Mouse (Mus musculus): ENCODE results near the gene Ripor1. TPM values are rescaled to one million over a fixed set of nuclear protein-coding genes. Genes with fewer than 3 reads are reported as not detected.

The Ripor1 gene
- polyA plus RNA-seq, 1 experiment from 2014 or later: 19.3 TPM

DNA sequence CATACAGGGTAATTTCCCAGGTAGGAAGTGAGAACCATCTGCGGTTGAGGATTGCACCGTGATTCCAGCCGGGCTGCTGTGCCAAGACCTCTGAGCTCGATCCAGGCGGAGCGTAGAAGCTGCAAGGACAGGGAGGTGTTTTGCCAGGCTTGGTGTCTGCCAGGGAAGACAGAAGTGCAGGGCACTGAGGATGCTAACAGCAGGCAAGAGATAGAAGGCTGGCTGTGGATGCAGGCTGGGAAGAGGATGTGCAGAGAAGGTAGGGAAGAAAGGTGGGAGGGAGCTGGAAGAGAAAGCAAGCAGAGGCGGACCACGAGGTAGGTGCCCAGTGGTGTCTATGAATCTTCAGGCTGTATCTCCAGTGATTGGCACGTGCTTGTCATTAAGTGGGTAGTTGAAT lies 6.8 kb downstream of the Ripor1 start:
- peaks cover 22% of the 10 kb centered on the region for H3K27me3 ChIP-seq (ENCODE audit: control insufficient read depth, insufficient read depth, low read length)
- DNase-seq (ENCODE audit: low spot score): no peak

DNA sequence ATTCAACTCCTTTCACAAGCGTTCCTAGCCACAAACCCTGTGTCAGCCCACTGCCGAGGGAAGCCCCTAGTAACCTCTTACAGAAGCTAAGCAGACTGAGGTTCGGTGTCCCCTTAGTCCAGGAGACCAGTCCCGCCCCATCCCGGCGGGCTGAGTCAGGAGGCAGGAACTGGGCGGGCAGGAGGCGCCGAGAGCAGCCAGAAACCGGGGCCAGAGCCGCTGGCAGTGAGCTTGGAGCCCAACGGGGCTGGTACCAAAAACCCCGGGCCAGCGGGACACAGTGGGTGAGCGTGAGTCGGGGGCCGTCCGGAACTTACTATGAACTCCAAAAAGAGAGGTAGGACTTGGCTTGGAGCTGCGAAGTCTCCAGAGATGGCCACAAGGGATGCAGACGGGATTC lies 8.0 kb downstream of the Ripor1 start:
- H3K4me1 ChIP-seq (ENCODE audit: control insufficient read depth, insufficient read depth, low read length): peaks cover 9% of the 10 kb centered on the region; the same call in 1 of the 2 replicates
- H3K9ac ChIP-seq (ENCODE audit: low read length): no peak overlapping the region
- peak overlapping the region; percentile 25; the same call in 1 of the 2 replicates for H3K4me2 ChIP-seq (ENCODE audit: low read depth)

More for the DNA sequence above, 6.8 kb downstream of the Ripor1 start:
- Histone ChIP-seq H3K9ac (ENCODE audit: low read length) (no peak overlapping the region), H3K36me3 (ENCODE audit: control insufficient read depth, insufficient read depth, low read length) (peaks cover 6% of the 10 kb centered on the region), H3K27ac (ENCODE audit: low read depth, low read length) (no peak overlapping the region), H3K4me2 (ENCODE audit: low read depth) (no peak overlapping the region), H3K4me3 (ENCODE audit: low read depth, low read length) (no peak overlapping the region), H3K4me1 (ENCODE audit: control insufficient read depth, insufficient read depth, low read length) (peaks cover 15% of the 10 kb centered on the region), H3K9me3 (ENCODE audit: control insufficient read depth, low read length) (no peaks in the 10 kb centered on the region)
- WGBS: 87% methylated on average over 9 of the region's 9 CpGs
- no peak for ATAC-seq (ENCODE audit: insufficient read depth, low FRiP score, low TSS enrichment)

DNA sequence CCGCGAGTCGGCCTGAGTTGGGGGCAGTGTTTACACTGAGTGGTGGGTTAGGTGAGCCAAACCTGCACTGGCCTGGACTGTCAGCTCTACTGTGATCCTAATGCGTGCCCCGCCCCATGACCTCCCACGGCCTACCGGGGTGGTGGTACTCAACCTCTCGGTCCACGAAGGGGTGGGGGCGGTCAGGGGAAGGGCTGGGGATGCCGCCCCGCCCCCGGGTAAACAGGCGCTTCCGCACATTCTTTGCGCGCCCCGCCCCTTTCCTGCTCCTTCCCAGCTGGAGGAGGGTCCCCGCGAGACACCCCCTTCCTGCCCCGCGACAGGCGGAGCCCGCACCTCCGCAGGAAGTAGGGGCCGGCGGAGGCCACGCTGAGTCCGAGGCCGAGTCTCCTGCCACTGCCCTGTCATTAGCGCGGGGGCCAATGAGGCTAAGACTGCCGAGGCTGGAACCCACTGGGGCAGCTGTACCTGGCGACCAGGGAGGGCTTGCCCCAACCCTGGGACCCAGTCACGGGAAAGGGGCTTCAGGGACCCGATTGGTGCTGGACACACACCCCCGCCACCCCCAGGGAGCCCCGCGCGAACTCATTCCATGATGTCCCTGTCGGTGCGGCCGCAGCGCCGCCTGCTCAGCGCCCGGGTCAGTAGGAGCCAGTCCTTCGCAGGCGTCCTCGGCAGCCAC lies 8.9 kb downstream of the Ripor1 start:
- Histone ChIP-seq H3K4me1 (ENCODE audit: control insufficient read depth, insufficient read depth, low read length) (peaks cover 9% of the 10 kb centered on the region; the same call in 1 of the 2 replicates), H3K36me3 (ENCODE audit: control insufficient read depth, insufficient read depth, low read length) (peaks cover 13% of the 10 kb centered on the region), H3K4me2 (ENCODE audit: low read depth) (peak overlapping the region; percentile 81), H3K9me3 (ENCODE audit: control insufficient read depth, low read length) (no peaks in the 10 kb centered on the region), H3K27me3 (ENCODE audit: control insufficient read depth, insufficient read depth, low read length) (peaks cover 22% of the 10 kb centered on the region), H3K9ac (ENCODE audit: low read length) (peak overlapping the region; percentile 50), H3K27ac (ENCODE audit: low read depth, low read length) (no peak overlapping the region), H3K4me3 (ENCODE audit: low read depth, low read length) (peak overlapping the region; percentile 37)
- under 1% methylated on average over 50 of the region's 50 CpGs for WGBS
- DNase-seq (ENCODE audit: low spot score) (peak; percentile 45), ATAC-seq (ENCODE audit: insufficient read depth, low FRiP score, low TSS enrichment) (peak; percentile 45; the same call in 1 of the 2 replicates)

More for the DNA sequence above, 8.0 kb downstream of the Ripor1 start:
- peaks cover 22% of the 10 kb centered on the region for H3K27me3 ChIP-seq (ENCODE audit: control insufficient read depth, insufficient read depth, low read length)
- H3K9me3 ChIP-seq (ENCODE audit: control insufficient read depth, low read length): no peaks in the 10 kb centered on the region
- 1% methylated on average over 20 of the region's 20 CpGs for WGBS
- DNase-seq (ENCODE audit: low spot score) (peak; percentile 33), ATAC-seq (ENCODE audit: insufficient read depth, low FRiP score, low TSS enrichment) (no peak)
- H3K27ac ChIP-seq (ENCODE audit: low read depth, low read length): no peak overlapping the region
- H3K4me3 ChIP-seq (ENCODE audit: low read depth, low read length): 0 out of 2 replicates have a peak overlapping the region, but pooled peaks have one; percentile 16
- H3K36me3 ChIP-seq (ENCODE audit: control insufficient read depth, insufficient read depth, low read length): peaks cover 8% of the 10 kb centered on the region

DNA sequence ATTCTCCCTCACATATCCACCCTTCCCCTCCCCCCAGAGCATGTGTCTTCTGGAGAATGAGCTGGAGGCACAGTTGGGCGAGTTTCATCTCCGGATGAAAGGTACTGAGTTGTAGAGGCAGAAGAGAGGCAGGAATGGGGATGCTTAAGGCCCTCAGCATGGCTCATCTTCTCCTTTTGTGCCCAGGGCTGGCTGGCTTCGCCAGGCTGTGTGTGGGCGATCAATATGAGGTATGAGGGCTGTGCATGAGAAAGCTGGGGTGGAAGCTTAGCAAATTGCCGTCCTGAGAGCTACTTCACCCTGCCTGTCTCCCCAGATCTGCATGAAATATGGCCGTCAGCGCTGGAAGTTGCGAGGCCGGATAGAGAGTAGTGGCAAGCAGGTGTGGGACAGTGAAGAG lies 10.9 kb downstream of the Ripor1 start:
- no peak for ATAC-seq (ENCODE audit: insufficient read depth, low FRiP score, low TSS enrichment)
- no peaks in the 10 kb centered on the region for H3K9me3 ChIP-seq (ENCODE audit: control insufficient read depth, low read length)
- H3K4me1 ChIP-seq (ENCODE audit: control insufficient read depth, insufficient read depth, low read length): peaks cover 9% of the 10 kb centered on the region; the same call in 1 of the 2 replicates
- no peak overlapping the region for H3K4me3 ChIP-seq (ENCODE audit: low read depth, low read length)
- no peak overlapping the region for H3K27ac ChIP-seq (ENCODE audit: low read depth, low read length)
- H3K4me2 ChIP-seq (ENCODE audit: low read depth): no peak overlapping the region
- H3K9ac ChIP-seq (ENCODE audit: low read length): no peak overlapping the region
- WGBS: 95% methylated on average over 9 of the region's 9 CpGs
- H3K27me3 ChIP-seq (ENCODE audit: control insufficient read depth, insufficient read depth, low read length): peaks cover 22% of the 10 kb centered on the region
- DNase-seq (ENCODE audit: low spot score): no peak
- H3K36me3 ChIP-seq (ENCODE audit: control insufficient read depth, insufficient read depth, low read length): peaks cover 20% of the 10 kb centered on the region

DNA sequence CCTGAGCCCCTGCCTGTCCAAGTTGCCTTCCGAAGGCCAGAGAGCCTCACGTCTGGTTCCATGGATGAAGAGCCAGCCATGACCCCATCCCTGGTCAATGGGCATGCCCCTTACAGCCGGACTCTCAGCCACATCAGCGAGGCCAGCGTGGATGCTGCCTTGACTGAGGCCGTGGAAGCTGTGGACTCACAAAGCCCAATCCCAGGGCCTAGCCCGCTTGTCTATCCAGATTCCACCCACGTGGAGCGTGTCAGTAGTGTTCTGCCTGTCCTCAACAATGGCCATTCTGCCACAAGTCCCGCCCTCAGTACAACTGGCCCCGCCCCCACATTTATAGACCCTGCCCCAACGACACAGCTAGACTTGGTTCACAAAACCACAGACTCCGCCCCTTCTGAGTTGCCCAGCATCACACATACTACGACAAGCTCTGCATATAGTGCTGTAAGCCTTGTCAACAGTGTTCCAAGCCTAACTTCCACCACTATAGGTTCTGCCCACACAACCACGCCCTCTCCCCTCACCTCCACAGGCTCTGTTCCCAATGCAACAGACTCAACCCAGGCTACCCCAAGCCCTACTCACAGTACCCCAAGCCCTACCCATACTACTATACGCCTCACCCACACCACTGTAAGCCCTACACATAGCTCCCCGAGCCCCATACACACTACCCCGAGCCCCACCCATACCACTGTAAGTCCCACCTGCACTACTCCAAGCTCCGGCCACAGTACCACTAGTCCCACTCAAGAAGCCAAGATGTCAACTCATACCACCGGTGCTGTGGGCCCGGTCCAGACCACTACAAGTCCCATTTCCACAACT lies 12.6 kb downstream of the Ripor1 start:
- no peak overlapping the region for H3K27ac ChIP-seq (ENCODE audit: low read depth, low read length)
- H3K36me3 ChIP-seq (ENCODE audit: control insufficient read depth, insufficient read depth, low read length): peaks cover 20% of the 10 kb centered on the region
- no peak overlapping the region for H3K4me2 ChIP-seq (ENCODE audit: low read depth)
- peaks cover 12% of the 10 kb centered on the region for H3K4me1 ChIP-seq (ENCODE audit: control insufficient read depth, insufficient read depth, low read length)
- ATAC-seq (ENCODE audit: insufficient read depth, low FRiP score, low TSS enrichment) (no peak), DNase-seq (ENCODE audit: low spot score) (no peak)
- peaks cover 13% of the 10 kb centered on the region for H3K27me3 ChIP-seq (ENCODE audit: control insufficient read depth, insufficient read depth, low read length)
- 89% methylated on average over 21 of the region's 21 CpGs for WGBS
- H3K9ac ChIP-seq (ENCODE audit: low read length): no peak overlapping the region
- H3K4me3 ChIP-seq (ENCODE audit: low read depth, low read length): no peak overlapping the region
- H3K9me3 ChIP-seq (ENCODE audit: control insufficient read depth, low read length): no peaks in the 10 kb centered on the region

DNA sequence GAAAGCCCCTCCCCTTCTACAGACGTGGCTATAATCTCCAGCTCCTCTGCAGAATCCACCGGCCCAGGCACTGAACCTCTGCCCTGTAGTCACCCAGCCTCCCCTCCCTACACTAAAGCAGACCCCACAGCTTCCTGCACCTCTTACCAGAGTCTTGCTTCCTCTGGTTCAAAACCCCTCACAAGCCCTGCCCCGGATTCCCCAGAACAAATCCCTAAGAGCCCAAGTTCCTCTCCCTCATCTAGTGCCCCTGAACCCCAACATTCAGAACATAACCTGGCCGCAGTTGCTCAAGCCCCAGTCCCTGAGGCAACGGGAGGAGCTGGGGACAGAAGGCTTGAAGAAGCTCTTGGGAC lies 13.2 kb downstream of the Ripor1 start:
- Histone ChIP-seq H3K4me1 (ENCODE audit: control insufficient read depth, insufficient read depth, low read length) (peaks cover 15% of the 10 kb centered on the region), H3K9me3 (ENCODE audit: control insufficient read depth, low read length) (no peaks in the 10 kb centered on the region), H3K36me3 (ENCODE audit: control insufficient read depth, insufficient read depth, low read length) (peaks cover 20% of the 10 kb centered on the region), H3K4me3 (ENCODE audit: low read depth, low read length) (no peak overlapping the region), H3K9ac (ENCODE audit: low read length) (no peak overlapping the region), H3K4me2 (ENCODE audit: low read depth) (no peak overlapping the region), H3K27me3 (ENCODE audit: control insufficient read depth, insufficient read depth, low read length) (peaks cover 10% of the 10 kb centered on the region; the same call in 1 of the 2 replicates), H3K27ac (ENCODE audit: low read depth, low read length) (no peak overlapping the region)
- 86% methylated on average over 5 of the region's 5 CpGs for WGBS
- ATAC-seq (ENCODE audit: insufficient read depth, low FRiP score, low TSS enrichment) (no peak), DNase-seq (ENCODE audit: low spot score) (no peak)

DNA sequence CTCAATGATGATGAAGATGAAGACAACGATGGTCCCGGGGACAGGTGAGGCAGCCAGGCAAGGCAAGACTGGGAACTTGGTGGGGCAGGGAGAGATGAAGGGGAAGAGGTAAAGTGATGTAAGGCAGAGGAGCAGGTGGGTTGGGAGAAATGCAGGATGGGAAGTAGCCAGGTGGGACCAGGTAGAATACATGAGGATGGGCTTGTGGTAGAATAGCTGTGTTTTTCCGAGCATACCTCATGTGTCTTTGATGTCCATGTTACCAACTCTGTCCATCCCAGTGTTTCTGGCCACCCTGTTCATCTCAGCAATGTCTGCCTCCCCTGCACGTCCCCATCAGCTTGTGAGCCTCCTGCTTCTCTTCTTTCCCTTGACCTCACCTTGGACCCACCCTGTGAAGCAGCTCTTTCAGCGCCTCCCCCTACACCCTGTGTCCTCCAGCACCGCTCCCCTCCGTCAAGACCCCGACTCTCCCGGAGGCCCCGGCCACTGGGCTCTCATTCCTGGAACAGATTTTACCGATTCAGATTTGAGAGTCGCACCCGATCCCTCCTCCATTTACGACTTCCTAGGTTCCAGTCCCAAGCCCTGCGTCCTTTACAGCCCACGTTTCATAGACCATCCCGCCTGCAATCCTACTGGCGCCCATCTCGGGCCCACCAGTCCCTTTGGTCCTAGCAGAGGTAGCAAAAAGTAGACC lies 14.0 kb downstream of the Ripor1 start:
- Histone ChIP-seq H3K9ac (ENCODE audit: low read length) (no peak overlapping the region), H3K4me2 (ENCODE audit: low read depth) (no peak overlapping the region), H3K4me1 (ENCODE audit: control insufficient read depth, insufficient read depth, low read length) (peaks cover 18% of the 10 kb centered on the region), H3K4me3 (ENCODE audit: low read depth, low read length) (no peak overlapping the region), H3K36me3 (ENCODE audit: control insufficient read depth, insufficient read depth, low read length) (peaks cover 20% of the 10 kb centered on the region), H3K27me3 (ENCODE audit: control insufficient read depth, insufficient read depth, low read length) (peaks cover 6% of the 10 kb centered on the region; the same call in 1 of the 2 replicates), H3K27ac (ENCODE audit: low read depth, low read length) (no peak overlapping the region), H3K9me3 (ENCODE audit: control insufficient read depth, low read length) (no peaks in the 10 kb centered on the region)
- ATAC-seq (ENCODE audit: insufficient read depth, low FRiP score, low TSS enrichment): no peak
- DNase-seq (ENCODE audit: low spot score): no peak
- WGBS: 93% methylated on average over 19 of the region's 19 CpGs

DNA sequence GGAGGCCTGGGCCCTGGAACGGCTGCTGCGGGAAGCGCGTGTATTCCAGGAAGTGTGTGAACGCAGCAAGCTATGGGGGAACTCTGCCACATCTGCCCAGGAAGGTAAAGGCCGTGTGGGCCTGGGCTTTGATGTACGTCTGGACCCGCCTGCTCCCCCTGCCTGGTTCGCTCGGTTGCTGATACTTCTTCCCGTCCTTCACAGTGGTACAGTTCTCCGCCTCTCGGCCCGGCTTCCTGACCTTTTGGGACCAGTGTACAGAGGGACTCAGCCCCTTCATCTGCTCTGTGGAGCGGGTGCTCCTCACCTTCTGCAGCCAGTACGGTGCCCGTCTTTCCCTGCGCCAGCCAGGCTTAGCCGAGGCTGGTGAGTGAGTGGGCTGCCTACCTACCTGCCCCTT lies 15.2 kb downstream of the Ripor1 start:
- Histone ChIP-seq H3K4me2 (ENCODE audit: low read depth) (no peak overlapping the region), H3K9ac (ENCODE audit: low read length) (no peak overlapping the region), H3K4me1 (ENCODE audit: control insufficient read depth, insufficient read depth, low read length) (peaks cover 23% of the 10 kb centered on the region), H3K27ac (ENCODE audit: low read depth, low read length) (no peak overlapping the region), H3K36me3 (ENCODE audit: control insufficient read depth, insufficient read depth, low read length) (peaks cover 20% of the 10 kb centered on the region), H3K9me3 (ENCODE audit: control insufficient read depth, low read length) (no peaks in the 10 kb centered on the region), H3K4me3 (ENCODE audit: low read depth, low read length) (no peak overlapping the region), H3K27me3 (ENCODE audit: control insufficient read depth, insufficient read depth, low read length) (no peaks in the 10 kb centered on the region)
- DNase-seq (ENCODE audit: low spot score): no peak
- no peak for ATAC-seq (ENCODE audit: insufficient read depth, low FRiP score, low TSS enrichment)
- WGBS: 91% methylated on average over 19 of the region's 19 CpGs

Measured in neural tube, embryonic 11.5 days (tissue).